Mouse (Mus musculus) gastrocnemius, adult 8-10 months (tissue): ENCODE measurements at regions not wholly inside any gene's neighbourhood (a gene's known extent, or its start where the extent isn't known, plus 50 kb on each side); places are given as distances from the start of the nearest gene placed in this dataset.
"Not testable (repeated sequence)": the region's sequence is repeated elsewhere in the genome, so short reads cannot be mapped to it uniquely, and the experiment has no call there.

Experiments used
- DNase-seq, 2 experiments: peaks; one replicate each; pipeline ENCODE4 v3.0.0; 2022; ENCODE audit warnings: low spot score in 2 of 2

DNA sequence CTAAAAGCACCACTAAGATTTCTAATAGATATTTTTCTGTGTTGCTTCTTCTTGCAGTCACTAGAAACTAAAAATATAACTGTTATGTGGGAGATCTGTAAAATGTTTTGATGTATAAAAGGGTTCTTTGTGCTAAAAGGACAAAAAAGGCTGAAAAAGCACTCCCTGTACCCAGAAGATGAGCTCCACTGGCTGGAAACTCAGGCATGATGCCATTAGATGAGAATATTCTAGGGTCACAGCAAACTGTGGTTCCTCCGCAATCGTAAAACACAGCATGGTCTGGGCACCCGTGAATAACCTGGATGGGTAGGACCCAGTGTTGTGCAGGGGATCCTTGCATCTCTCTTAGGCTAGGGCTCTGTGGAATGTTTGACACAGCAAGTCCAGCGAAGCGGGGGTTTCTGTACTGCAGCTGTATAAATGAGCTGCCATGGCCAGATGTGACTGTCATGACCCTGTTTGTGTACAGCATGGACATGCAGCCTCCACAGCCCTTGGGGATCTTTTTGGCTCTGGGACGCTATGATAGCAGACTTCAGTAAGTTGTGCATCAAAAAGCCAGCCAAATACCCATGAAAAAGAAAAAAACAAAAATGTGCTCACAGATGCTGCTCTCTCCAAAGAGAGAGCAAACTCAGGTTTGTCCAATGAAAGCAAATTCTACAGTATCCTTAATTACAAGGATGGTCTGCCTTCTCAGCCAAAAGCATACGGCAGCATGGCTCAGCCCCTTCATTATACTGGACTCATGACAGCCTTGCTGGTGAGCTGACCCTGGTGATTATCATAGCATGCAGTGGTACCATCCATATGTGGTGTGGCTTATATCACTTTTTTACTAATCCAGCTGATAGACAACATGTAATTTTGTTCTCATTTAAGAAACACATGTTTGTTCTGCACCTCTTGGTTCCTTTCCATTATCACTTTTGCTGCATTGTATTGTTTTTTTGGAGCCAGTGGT, 103.9 kb upstream of the Arhgap20 start:
- peak; percentile 15 to 31 for DNase-seq

- peak; percentile 13 to 33 for DNase-seq
Observed at GRCm38 (mm10) chr9:51661911-51662310, 103.2 kb upstream of the Arhgap20 start.

GRCm38 (mm10) chr9:51664353-51664752, 100.8 kb upstream of the Arhgap20 start:
- DNase-seq: no peak

GRCm38 (mm10) chr9:51664876-51665275, 100.3 kb upstream of the Arhgap20 start:
- DNase-seq: no peak

GRCm38 (mm10) chr9:51668976-51669375, 96.2 kb upstream of the Arhgap20 start:
- DNase-seq: not testable (repeated sequence)

- no peak for DNase-seq
Observed at GRCm38 (mm10) chr9:51670531-51670930, 94.6 kb upstream of the Arhgap20 start.

- no peak for DNase-seq
Observed at GRCm38 (mm10) chr9:51686536-51686935, 78.6 kb upstream of the Arhgap20 start.

DNA sequence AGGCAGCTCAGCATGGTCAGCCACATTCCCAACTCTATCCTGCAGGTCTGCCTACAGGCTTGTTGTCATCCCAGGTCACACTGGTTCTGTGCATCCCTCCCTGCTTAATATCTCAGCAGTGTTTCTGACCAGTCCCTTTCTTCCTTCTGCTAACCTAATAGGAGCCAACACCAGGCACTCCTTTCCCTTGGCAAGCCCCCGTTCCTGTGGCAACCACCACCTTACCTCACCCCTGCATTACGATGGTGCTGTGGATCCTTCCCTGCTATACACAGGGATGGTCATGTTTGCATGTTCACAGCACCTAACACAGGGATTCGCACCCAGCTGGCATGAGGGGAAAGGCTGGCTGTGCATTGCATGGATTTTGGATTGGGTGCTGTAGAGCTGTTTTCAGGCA, 50.8 kb upstream of the Arhgap20 start:
- no peak for DNase-seq
